Mouse (Mus musculus) adrenal gland, postnatal 10 days (tissue): Measurements from ENCODE around the gene Gramd4. TPM values are rescaled to one million over a fixed set of nuclear protein-coding genes. Genes with fewer than 3 reads are reported as not detected.
"Not testable (repeated sequence)": the region's sequence is repeated elsewhere in the genome, so short reads cannot be mapped to it uniquely, and the experiment has no call there.

ENCODE experiments used
- DNase-seq: peaks from one replicate; pipeline ENCODE4 v3.0.0; 2021; ENCODE audit warnings: mixed read lengths
- total RNA-seq, 2 experiments: library from RNA; stranded (reverse); gene quantifications; 2 replicates each; pipeline ENCODE4 v1.2.3; 2021

The Gramd4 gene
- total RNA-seq, 2 experiments from 2014 or later = 13.9 to 22.1 TPM

- no peak for DNase-seq
Observed at GRCm38 (mm10) chr15:86091201-86091997, 33.9 kb downstream of the Gramd4 start.

DNA sequence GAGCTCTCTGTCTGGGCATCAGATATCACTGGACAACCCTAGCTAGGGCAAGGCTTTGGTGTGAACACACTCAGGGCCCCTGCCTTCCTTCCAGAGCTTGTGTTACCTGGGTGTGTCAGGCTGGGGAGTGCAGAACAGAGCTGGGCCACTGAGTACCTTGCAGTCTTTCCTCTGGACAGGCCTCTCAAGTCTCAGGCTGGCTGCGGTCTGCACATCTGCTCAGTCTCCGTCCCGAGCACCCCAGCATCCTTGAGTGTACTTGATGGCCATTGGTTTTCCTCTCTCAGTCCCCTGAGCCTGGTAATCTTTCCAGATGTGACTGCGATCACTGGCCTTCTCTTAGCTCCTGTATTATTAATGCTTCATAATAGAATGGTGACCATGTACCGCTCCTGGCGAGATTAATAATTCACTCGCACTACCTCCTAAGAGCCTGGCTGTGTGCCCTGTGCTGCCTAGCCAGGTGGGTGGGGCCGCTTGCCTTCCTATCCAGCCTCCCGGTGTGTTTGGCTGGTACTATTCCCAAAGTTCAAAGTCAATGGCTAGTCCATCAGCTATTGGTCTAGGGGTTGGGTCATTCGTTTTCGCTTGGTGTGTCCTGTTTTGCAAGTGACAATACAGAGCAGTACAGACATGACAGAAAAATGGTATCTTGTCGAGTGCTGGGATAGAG lies 34.6 kb downstream of the Gramd4 start:
- peak; percentile 47 for DNase-seq

GRCm38 (mm10) chr15:86093236-86093635 lies 35.7 kb downstream of the Gramd4 start:
- no peak for DNase-seq

- no peak for DNase-seq
Observed at GRCm38 (mm10) chr15:86094324-86095121, 37.0 kb downstream of the Gramd4 start.

DNA sequence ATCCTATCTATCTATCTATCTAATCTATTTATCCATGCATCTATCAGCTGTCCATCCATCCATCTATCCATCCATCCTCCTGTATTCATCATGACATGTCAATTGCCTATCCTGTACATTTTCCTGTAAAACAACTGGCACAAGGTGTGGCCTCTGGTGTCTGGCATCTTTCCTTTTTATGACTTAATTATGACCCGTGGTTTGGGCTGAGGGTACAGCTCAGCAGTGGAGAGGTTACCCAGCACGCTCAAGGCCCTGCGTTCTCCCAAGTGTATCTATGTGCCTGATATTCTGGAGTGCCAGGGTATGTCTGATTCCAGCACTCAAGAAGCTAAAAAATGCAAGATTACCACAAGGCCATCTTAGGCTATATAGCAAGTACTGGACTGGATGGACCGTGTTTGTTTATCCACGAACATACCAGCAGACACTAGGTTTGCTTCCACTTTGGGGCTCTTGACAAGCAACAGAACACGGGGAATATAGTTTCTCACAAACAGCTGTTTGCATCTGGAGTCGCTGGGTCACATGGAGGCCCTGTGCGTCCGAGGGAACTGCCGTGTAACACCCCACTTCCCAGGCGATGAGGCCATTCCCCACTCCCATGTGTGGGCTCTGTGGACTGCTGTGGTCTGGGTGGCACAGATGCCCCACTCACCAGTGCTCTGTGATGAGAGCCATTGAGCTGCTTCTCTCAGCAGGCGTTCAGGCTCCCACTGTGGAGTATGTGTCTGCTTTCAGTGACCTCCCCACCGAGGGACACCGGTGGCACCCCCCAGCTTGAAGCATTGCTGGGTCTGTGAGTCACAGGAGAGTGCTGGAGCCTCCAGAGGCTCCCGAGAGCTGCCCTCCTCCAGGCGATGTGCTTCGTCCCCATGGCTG lies 38.5 kb downstream of the Gramd4 start:
- DNase-seq = no peak

- not testable (repeated sequence) for DNase-seq
Observed at GRCm38 (mm10) chr15:86096604-86097020, 39.1 kb downstream of the Gramd4 start.

DNA sequence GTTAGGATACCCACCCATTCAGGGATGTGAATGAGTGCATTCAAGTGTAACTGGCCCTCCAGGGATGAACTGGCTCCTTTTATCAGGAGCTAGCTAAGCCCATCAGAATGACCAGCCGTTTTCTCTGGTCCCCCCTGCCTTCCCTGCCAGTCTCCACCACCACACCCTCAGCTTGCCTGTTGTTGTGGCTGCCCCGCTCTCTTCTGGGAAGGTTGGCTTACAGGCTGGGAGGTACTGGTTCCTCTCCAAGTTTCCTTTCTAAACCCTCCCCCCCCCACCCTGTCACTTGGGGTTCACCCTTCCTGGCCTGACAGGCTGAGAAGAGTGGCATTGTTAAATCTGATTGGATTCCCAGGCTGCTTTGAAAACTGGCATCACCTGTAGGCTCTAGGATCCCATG lies 40.4 kb downstream of the Gramd4 start:
- DNase-seq = no peak

DNA sequence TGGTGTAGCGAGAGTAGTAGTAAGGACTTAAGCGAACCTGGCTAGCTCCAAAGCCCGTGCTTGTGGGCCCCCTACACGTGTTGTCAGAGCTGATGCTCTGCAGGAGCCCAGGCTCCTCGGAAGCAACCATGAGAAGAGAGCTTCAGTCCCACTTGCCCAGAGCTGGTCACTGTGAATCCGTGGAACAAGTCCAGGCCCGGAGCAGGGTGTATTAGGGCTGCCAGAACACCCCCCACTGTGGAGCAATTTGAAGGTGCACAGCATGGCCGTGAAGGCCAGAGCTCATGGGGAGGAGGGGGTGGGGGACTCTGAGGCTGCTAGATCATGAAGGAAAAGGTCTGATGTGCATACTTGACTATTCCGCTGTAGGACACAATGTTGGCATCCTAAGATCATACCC lies 44.1 kb downstream of the Gramd4 start:
- DNase-seq = no peak

DNA sequence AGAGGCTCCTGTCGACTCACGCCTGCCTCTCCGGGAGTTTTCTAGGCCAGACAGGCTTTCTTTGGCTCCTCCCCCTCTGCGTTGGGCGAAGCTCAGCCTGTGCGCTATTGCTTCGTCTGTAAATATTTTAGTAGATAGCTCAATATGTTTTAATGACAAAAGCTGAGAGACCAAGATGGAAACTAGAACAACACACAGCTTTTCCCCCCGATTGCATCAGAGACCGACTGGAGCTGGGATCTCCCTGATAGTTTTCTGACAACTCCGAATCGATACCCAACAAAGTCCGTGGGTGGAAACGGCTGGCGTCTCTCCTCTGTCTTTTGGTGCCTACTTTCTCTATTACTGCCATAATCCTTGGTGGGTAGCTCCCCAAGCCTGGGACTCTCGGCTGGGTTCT lies 44.8 kb downstream of the Gramd4 start:
- DNase-seq = no peak

DNA sequence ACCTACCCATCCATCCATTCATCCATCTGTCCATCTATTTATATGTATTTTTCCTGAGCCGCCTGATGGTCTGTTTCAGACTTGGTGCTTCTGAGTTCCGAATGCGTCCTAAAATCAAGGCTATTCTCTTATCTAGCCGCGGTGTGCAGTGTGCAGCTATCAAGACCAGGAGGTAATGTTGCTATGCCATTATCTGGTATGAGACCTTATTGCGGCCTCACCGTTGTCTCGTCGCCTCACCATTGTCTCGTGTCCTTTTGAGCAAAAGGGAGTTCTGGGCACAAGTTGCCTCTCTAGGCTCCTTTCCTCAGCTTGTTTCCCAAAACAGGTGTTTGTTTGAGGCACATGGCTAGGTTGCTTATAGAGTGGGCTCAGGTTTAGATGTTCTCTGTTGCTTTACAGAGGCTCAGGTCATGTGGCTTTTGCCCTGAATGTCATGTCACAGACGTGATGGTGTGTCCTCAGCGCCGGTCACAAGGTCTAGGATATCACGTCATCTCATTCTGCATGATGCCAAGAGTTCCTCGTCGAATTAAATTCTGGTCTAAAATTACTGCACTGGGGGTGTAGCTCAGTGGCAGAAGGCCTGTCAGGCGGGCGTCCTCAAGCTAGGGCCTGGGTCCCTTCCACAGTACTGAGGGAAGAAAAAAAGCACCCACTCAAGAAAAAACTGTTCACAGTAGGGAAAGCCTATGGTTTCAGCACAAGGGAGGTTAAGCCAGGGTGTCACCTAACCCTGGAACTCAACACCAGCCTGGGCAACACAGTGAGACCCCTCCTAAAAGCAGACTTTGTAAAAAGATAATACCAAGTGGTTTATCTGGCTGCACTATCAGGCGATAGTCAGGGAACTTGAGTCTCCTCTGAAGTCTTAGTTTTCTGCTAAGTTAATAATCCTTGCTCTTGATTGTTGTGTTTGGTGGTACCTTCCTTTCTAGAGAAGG lies 47.2 kb downstream of the Gramd4 start:
- no peak for DNase-seq

GRCm38 (mm10) chr15:86105345-86105697 lies 47.8 kb downstream of the Gramd4 start:
- DNase-seq = no peak

DNA sequence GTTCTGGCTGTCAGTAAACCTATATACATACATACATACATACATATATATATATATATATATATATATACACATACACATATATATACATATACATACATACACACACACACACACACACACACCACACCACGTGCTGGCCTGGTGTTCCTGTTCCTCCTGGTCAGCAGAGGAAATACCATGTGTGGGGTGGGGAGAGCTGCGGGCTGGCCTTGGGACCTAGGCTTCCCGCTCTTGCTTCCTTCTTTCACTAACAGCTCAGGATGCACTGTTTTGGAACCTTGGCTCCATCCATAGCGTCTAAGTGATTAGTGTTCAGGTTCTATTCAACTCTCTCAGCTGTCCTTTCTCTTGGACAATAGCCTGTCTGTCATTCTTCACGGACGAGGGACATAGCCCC lies 48.3 kb downstream of the Gramd4 start:
- no peak for DNase-seq

- DNase-seq = no peak
Observed at GRCm38 (mm10) chr15:86107831-86108471, 50.5 kb downstream of the Gramd4 start.

DNA sequence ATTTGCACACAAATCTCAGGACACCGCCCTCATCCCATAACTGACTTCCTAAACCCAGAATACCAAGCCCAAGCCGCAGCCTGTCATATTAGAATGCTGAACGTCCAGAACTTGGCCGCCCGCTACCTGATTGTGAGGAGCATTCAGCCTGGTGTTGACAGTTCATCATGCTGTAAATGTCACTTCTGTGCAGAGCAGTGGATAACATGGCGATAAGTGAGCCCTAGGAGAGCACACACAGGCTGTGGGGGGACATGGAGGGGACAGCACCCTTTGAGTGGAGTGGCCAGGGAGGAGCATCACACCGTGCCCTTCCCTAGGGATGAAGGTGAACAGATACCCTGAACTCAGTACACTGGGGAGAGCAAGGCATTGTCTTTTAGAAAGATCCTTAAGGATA lies 51.8 kb downstream of the Gramd4 start:
- no peak for DNase-seq

DNA sequence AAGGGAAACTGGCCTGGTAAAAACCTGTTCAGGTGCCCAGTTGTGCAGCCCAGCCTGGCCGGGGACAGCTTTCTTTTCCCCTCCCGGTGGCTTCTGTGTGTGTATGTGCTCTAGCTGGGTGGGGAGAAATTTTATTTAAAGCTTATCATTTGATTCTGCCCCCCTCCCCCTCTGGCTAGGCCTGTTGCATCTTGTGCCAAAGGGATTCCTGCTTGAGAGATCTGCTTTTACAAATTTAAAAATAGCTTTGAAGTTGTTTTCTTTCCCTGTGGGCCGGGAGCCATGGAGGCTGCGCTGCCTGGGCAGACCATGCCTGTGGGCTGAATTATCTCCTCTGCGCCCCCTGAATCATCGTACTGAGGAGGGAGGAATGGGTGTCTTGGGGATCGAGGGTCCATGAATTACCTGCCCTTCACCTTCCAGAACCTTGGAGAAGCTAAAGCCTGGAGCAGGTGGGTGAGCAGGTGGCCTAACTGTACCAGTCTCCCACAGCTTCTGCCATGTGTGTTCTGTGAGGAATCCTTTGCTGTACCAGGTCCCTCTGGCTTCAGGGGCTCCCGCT lies 52.2 kb downstream of the Gramd4 start:
- peak; percentile 30 for DNase-seq

GRCm38 (mm10) chr15:86110361-86111103 lies 53.0 kb downstream of the Gramd4 start:
- no peak for DNase-seq

GRCm38 (mm10) chr15:86112707-86113341 lies 55.3 kb downstream of the Gramd4 start:
- peak; percentile 59 for DNase-seq

GRCm38 (mm10) chr15:86113342-86113710 lies 55.8 kb downstream of the Gramd4 start:
- DNase-seq = no peak

GRCm38 (mm10) chr15:86116421-86116820 lies 58.9 kb downstream of the Gramd4 start:
- DNase-seq = peak; percentile 40
